Mouse (Mus musculus) E14TG2a.4 (cell line): ENCODE results near the gene Diexf.

ENCODE experiments used
- H3K27me3 ChIP-seq: 2 replicates; pipeline ENCODE4 v1.6.1; 2014; ENCODE audit warnings: low read length, control low read depth; ENCODE audit not compliant: insufficient read depth
- H3K36me3 ChIP-seq: 2 replicates; pipeline ENCODE4 v1.6.1; 2014; ENCODE audit warnings: low read length, control low read depth; ENCODE audit not compliant: insufficient read depth
- H3K4me1 ChIP-seq: replicated peaks from 2 replicates; pipeline ENCODE4 v1.6.1; 2014; ENCODE audit warnings: low read depth, low read length, control low read depth
- H3K4me3 ChIP-seq: replicated peaks from 2 replicates; pipeline ENCODE4 v1.5.1; 2014; ENCODE audit warnings: mild to moderate bottlenecking, low read length
- H3K9me3 ChIP-seq: 2 replicates; pipeline ENCODE4 v1.6.1; 2014; ENCODE audit warnings: low read length, control low read depth
- CTCF ChIP-seq: conservative IDR thresholded peaks from 2 replicates; pipeline ENCODE4 v1.5.1; 2014; ENCODE audit warnings: low read length
- NANOG ChIP-seq: IDR thresholded peaks from 2 replicates; pipeline ENCODE4 v1.6.1; 2014; ENCODE audit warnings: borderline replicate concordance, low read length, mixed read lengths
- POU5F1 ChIP-seq: IDR thresholded peaks from 2 replicates; pipeline ENCODE4 v1.6.1; 2014; ENCODE audit warnings: low read length, borderline replicate concordance

Diexf gene

GRCm38 (mm10) chr1:193131311-193131948 is 1.4 kb upstream of the Diexf start:
- Histone ChIP-seq H3K4me3 (no peak overlapping the region), H3K27me3 (peaks cover 9% of the 10 kb centered on the region; the same call in 1 of the 2 replicates), H3K4me1 (peaks cover 39% of the 10 kb centered on the region), H3K9me3 (no peaks in the 10 kb centered on the region), H3K36me3 (peaks cover 19% of the 10 kb centered on the region)
- no peak for TF ChIP-seq NANOG
- no peak for TF ChIP-seq POU5F1
- no peak for TF ChIP-seq CTCF

GRCm38 (mm10) chr1:193130839-193131238 is 767 bp upstream of the Diexf start:
- H3K36me3 ChIP-seq: peaks cover 23% of the 10 kb centered on the region
- no peaks in the 10 kb centered on the region for H3K9me3 ChIP-seq
- no peak for TF ChIP-seq POU5F1
- TF ChIP-seq NANOG: no peak
- TF ChIP-seq CTCF: no peak
- 0 out of 2 replicates have a peak, but pooled peaks cover 5% of the 10 kb centered on the region for H3K27me3 ChIP-seq
- peak overlapping the region; percentile 99 for H3K4me3 ChIP-seq
- H3K4me1 ChIP-seq: peaks cover 42% of the 10 kb centered on the region

- TF ChIP-seq POU5F1 (no peak), NANOG (no peak), CTCF (no peak)
- H3K4me3 ChIP-seq: peak overlapping the region; percentile 99
- no peaks in the 10 kb centered on the region for H3K9me3 ChIP-seq
- peaks cover 24% of the 10 kb centered on the region for H3K36me3 ChIP-seq
- peaks cover 43% of the 10 kb centered on the region for H3K4me1 ChIP-seq
- 0 out of 2 replicates have a peak, but pooled peaks cover 3% of the 10 kb centered on the region for H3K27me3 ChIP-seq
Measured at GRCm38 (mm10) chr1:193130456-193130825, 369 bp upstream of the Diexf start.

- Histone ChIP-seq H3K36me3 (peaks cover 35% of the 10 kb centered on the region), H3K27me3 (no peaks in the 10 kb centered on the region), H3K4me3 (peak overlapping the region; percentile 99), H3K9me3 (no peaks in the 10 kb centered on the region), H3K4me1 (peaks cover 54% of the 10 kb centered on the region)
- no peak for TF ChIP-seq CTCF
- TF ChIP-seq NANOG: no peak
- TF ChIP-seq POU5F1: no peak
Measured at GRCm38 (mm10) chr1:193129321-193129720, 751 bp downstream of the Diexf start.

- peaks cover 55% of the 10 kb centered on the region for H3K4me1 ChIP-seq
- H3K9me3 ChIP-seq: no peaks in the 10 kb centered on the region
- no peak overlapping the region for H3K4me3 ChIP-seq
- no peak for TF ChIP-seq NANOG
- no peak for TF ChIP-seq POU5F1
- TF ChIP-seq CTCF: no peak
- H3K36me3 ChIP-seq: peaks cover 48% of the 10 kb centered on the region
- no peaks in the 10 kb centered on the region for H3K27me3 ChIP-seq
Measured at GRCm38 (mm10) chr1:193128055-193128454, 2.0 kb downstream of the Diexf start.

GRCm38 (mm10) chr1:193125835-193126234 is 4.2 kb downstream of the Diexf start:
- Histone ChIP-seq H3K9me3 (no peaks in the 10 kb centered on the region), H3K4me1 (peaks cover 50% of the 10 kb centered on the region), H3K27me3 (no peaks in the 10 kb centered on the region), H3K4me3 (no peak overlapping the region), H3K36me3 (peaks cover 70% of the 10 kb centered on the region)
- TF ChIP-seq POU5F1 (no peak), CTCF (no peak), NANOG (no peak)

- TF ChIP-seq NANOG (no peak), CTCF (no peak), POU5F1 (no peak)
- H3K4me3 ChIP-seq: no peak overlapping the region
- peaks cover 95% of the 10 kb centered on the region for H3K36me3 ChIP-seq
- H3K4me1 ChIP-seq: peaks cover 35% of the 10 kb centered on the region
- H3K9me3 ChIP-seq: no peaks in the 10 kb centered on the region
- H3K27me3 ChIP-seq: no peaks in the 10 kb centered on the region
Measured at GRCm38 (mm10) chr1:193123290-193123689, 6.8 kb downstream of the Diexf start.

- Histone ChIP-seq H3K27me3 (no peaks in the 10 kb centered on the region), H3K36me3 (peaks cover 95% of the 10 kb centered on the region), H3K4me3 (no peak overlapping the region), H3K9me3 (no peaks in the 10 kb centered on the region), H3K4me1 (peaks cover 30% of the 10 kb centered on the region)
- TF ChIP-seq NANOG (no peak), POU5F1 (no peak), CTCF (no peak)
Measured at GRCm38 (mm10) chr1:193122793-193123192, 7.3 kb downstream of the Diexf start.

- Histone ChIP-seq H3K27me3 (no peaks in the 10 kb centered on the region), H3K36me3 (peaks cover 100% of the 10 kb centered on the region), H3K9me3 (no peaks in the 10 kb centered on the region), H3K4me1 (peaks cover 6% of the 10 kb centered on the region; the same call in 1 of the 2 replicates), H3K4me3 (no peak overlapping the region)
- TF ChIP-seq POU5F1: no peak
- TF ChIP-seq CTCF: no peak
- TF ChIP-seq NANOG: no peak
Measured at GRCm38 (mm10) chr1:193112093-193112492, 18.0 kb downstream of the Diexf start.
